Mouse (Mus musculus) layer of hippocampus, postnatal 10 days (tissue): ENCODE measurements around the gene Tmem87b. TPM values are rescaled to one million over a fixed set of nuclear protein-coding genes. Genes with fewer than 3 reads are reported as not detected.

Experiments used
- DNase-seq, 2 experiments: peaks; one replicate each; pipeline ENCODE4 v3.0.0; 2021; ENCODE audit warnings: low spot score in 2 of 2
- total RNA-seq, 2 experiments: library from RNA; stranded (reverse); gene quantifications; 2 replicates each; pipeline ENCODE4 v1.2.3; 2021

Tmem87b gene
- total RNA-seq, 2 experiments from 2014 or later, result 36.4 to 40.4 TPM

DNA sequence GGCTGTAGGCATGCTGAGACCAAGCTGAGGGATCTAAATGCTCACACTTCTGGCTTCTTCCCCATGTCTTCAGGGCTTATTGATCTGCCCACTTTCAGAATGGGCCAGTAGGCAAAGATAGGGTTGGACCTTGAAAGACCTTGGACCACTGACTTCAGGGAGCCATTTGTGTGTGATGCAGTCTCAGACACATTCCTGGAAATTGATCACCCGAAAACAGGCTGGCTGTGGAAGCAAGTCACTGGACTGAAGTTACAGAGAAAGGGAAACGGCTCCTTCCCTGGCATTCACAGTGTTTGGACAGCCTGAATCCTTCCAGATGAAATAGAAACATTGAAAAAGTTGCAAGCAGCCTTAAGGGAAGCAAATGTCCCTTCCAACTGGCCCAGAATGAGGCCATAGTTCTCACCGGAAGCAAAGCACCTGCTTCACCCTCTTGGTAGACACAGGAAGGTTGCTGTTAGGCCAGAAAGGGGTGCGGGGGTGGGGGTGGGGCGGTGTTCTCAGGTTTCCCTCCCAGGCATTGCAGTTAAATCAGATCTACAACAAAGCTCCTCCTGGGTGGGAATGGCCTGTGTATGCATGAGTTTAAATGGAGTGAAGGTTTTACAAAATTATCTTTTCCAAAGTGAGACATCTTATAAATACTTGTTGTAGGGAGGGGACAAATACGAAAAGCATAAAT is 70.1 kb downstream of the Tmem87b start:
- no peak for DNase-seq

DNA sequence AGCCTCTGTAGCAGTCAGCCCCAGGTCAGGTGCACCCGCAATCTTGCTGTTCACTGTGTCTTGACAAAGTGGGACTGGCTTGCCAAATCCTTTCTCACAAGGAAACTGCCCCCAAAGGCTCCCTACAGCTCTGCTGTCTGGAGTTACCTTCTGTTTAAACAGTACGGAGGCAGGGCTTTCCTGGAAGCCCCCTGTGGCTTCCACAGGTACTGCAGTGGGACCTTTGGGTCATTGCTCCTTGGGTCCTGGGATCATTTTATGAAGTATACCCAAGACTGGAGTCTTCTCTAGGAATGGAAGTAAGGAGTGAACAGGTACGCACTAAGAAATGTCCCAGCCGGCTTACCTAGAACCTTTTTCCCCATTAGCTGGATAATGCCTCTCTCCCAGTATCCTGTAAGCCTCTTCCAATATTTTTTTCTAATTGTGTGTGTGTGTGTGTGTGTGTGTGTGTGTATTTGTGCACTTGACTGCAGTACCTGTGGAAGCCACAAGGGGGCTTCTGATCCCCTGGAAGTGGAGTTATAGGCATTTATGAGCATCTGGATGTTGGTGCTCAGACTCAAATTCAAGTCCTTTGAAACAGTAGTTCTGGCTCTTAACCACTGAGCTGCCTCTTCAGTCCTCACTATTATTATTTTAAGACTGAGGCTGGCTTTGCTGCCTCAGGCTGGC is 72.9 kb downstream of the Tmem87b start:
- no peak for DNase-seq

DNA sequence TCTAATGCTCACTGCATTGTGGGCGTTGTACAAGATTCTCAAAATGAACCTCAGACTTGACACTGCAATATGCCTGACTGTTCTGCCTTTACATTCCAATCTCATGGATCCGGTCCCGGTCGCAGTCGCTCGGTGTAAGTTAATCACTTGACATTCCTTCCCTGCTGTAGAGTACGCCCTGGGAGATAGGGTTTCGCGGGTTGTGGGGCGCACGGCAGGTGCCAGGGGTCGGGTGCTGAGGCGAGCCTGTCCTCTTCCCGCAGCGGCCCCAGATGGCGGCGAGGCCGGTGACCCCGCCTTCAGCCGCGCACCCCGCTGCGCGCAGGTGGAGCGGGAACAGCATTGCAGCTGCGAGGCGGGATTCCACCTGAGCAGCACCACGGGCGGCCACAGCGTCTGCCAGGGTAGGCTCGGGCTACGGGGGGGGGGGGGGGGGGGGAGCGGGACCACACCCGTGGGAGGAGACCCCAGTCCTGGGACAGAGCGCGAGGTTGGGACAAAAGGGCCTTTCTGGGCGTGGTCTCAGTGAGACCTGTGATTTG is 74.3 kb downstream of the Tmem87b start:
- DNase-seq, result no peak

DNA sequence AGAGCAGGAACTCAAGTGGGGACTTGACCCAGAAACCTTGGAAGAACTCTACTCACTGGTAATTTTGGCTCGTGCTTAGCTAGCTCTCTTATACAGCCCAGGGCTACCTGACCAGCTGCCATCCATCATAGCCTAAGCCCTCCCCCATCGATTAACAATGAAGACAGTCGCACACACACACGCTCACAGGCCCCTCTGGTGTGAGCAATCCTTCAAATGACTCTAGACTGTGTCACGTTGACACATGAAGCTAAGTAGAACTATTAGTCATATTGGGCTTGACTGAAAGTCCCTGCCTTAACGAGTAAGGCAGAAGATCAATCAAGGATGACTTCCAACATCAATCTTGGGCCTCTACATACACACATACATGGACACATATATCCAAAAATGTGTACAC is 84.9 kb downstream of the Tmem87b start:
- DNase-seq, result no peak

DNA sequence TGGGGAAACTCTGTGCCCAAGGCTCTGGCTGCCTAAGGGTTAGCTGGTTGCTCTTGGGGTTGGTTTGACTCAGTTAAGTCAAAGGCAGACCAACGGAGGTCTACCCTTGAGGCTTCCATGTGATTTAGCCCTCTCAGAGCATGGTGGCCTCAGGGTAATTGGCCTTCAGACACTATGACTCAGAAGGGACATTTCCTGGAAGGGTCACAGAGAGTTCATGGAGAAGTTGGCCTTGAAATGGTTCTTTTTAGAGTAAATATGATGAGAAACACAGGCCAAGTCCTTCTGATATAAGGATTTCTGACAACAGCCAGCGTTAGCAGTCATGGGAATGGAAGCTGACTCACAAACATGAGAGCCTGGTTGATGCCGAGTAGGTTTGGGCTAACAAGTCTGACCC is 85.7 kb downstream of the Tmem87b start:
- DNase-seq, result no peak

Other genes with a start within 250 kb of the Tmem87b start
- not detected for gene Spdye4c, start 226.9 kb upstream of the Tmem87b start, total RNA-seq
- gene Anapc1, start 130.7 kb upstream of the Tmem87b start, total RNA-seq, result 10 to 100 TPM; 73.0 to 81.2 TPM
- gene Mertk, start 119.2 kb upstream of the Tmem87b start, total RNA-seq, result 10 to 100 TPM; 16.1 to 21.9 TPM
- gene Fbln7, start 44.9 kb downstream of the Tmem87b start, total RNA-seq, result 1 to 10 TPM; 2.3 TPM
- gene Zc3h8, start 126.0 kb downstream of the Tmem87b start, total RNA-seq, result 1 to 10 TPM; 6.7 to 7.2 TPM
- 10 to 100 TPM; 13.0 to 13.2 TPM for gene Zc3h6, start 149.3 kb downstream of the Tmem87b start, total RNA-seq
- gene Gm10762, start 149.6 kb downstream of the Tmem87b start, total RNA-seq, result 10 to 100 TPM; 10.8 to 11.6 TPM
- under 1 TPM; 0.18 to 0.27 TPM for gene Vinac1, start 230.1 kb downstream of the Tmem87b start, total RNA-seq
- 10 to 100 TPM; 61.4 to 62.4 TPM for gene Ttl, start 247.8 kb downstream of the Tmem87b start, total RNA-seq